8 mouse cellular contexts compared by ENCODE assay signal in the genomic region with DNA sequence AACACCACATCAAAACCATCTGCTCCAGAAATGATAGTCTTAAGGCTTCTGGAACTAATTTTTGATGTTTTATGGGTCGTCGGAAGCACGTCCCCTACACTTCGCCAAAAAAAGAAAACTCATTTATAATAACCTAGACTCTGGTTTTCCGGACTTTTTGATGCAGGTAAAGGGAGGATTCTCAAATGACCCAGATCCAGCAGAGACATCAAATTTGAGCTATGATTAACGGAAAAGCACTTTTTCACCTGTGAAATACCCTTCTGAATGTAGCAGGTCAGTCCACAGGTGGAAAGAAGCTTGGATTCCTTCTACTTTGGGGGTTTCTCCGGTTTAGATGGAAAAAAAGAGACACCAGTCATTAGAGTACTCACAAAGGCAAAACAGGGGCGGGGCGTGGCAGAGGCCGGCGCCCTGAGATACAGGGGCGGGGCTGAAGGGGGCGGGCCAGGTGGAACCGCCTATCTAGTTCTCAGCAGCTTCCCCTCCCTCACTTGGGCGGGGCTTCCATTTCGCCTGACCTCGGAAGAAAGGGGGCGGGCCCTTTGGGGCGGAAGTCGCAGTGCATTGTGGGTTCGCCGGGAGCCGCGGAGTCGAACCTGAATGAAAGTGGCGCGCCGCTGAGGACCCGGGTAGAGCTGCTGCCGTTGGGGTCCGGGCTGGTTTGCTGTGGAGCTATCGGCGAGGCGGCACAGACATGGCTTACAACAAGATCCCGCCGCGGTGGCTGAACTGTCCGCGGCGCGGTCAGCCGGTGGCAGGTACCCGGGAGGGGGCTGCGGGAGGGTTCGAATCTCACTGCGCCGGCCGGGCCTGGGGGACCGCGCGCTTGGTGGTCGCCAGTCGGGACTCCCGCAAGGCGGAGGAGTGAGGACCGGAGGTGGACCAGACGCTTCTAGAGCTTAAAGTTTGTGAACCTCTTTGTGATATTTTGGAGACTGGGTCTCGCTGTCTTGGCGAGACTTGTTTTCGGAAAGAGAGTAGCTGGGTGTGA. TPM values are rescaled to one million over a fixed set of nuclear protein-coding genes. Genes with fewer than 3 reads are reported as not detected.
DNase-seq lines count a peak whose midpoint lies in the region; ATAC-seq and TF ChIP-seq lines count a peak whose summit lies in the region.

A gene (plus strand): TSS at position 548 of the 994 bp plus-strand sequence.

- H3K36me3 ChIP-seq in hindbrain, postnatal 0 days (ENCODE audit: insufficient read depth, low read length), result no peaks in the 10 kb centered on the region

- peak within 1 kb of the TSS; percentile 85 for H3K4me2 ChIP-seq in hindbrain, postnatal 0 days (ENCODE audit: low read depth, low read length)

- peaks cover 4% of the 10 kb centered on the region; the same call in 1 of the 2 replicates for H3K4me1 ChIP-seq in hindbrain, postnatal 0 days (ENCODE audit: insufficient read depth, low read length)

- no peaks in the 10 kb centered on the region for H3K9me3 ChIP-seq in hindbrain, postnatal 0 days (ENCODE audit: low read length)

- intact Hi-C loops in gastrocnemius, adult 2 months (cut with DNase I), result loop anchor here (10.0 kb wide), 1 partner anchor 695 kb away; a partner anchor contains a TSS
- intact Hi-C loops in left cerebral cortex, adult 2 months (cut with DNase I), result no loop called here

- peak within 1 kb of the TSS; percentile 51 for H3K9ac ChIP-seq in hindbrain, postnatal 0 days (replicated peaks; ENCODE audit: low read length)

- H3K4me3 ChIP-seq in gastrocnemius, adult 2 months, result peak within 1 kb of the TSS; percentile 97
- peak within 1 kb of the TSS; percentile 53 for H3K4me3 ChIP-seq in hindbrain, postnatal 0 days (ENCODE audit: low read length)
- peak within 1 kb of the TSS; percentile 80 for H3K4me3 ChIP-seq in left cerebral cortex, adult 2 months

- H3K27ac ChIP-seq in gastrocnemius, adult 2 months, result peak within 1 kb of the TSS; percentile 90
- H3K27ac ChIP-seq in hindbrain, postnatal 0 days, result peak within 1 kb of the TSS; percentile 11
- H3K27ac ChIP-seq in left cerebral cortex, adult 2 months, result peak within 1 kb of the TSS; percentile 40; the same call in 1 of the 2 replicates

- 4% methylated on average over 57 of the region's 60 CpGs for WGBS in hindbrain, postnatal 0 days

- peak; percentile 99 for DNase-seq in ZHBTc4 (ENCODE audit: low read depth, low spot score)
- peak; percentile 98 for DNase-seq in gastrocnemius, adult 2 months
- peak; percentile 97 for DNase-seq in hindbrain, postnatal 0 days (ENCODE audit: low spot score)
- DNase-seq in left cerebral cortex, adult 2 months (ENCODE audit: extremely low spot score in 1 of 2, low spot score in 2 of 2), result peak; percentile 93 to 94
- DNase-seq in right cerebral cortex, adult 2 months (ENCODE audit: low spot score in 2 of 2), result peak; percentile 95
- peak; percentile 96 for DNase-seq in urinary bladder, postnatal 14 days (ENCODE audit: low spot score)

- no peak for TF ChIP-seq CTCF in gastrocnemius, adult 2 months (IDR thresholded peaks at IDR 0.05)
- TF ChIP-seq CTCF in hindbrain, postnatal 0 days (IDR thresholded peaks at IDR 0.05; ENCODE audit: low read depth), result peak; percentile 8; the same call in 1 of the 2 replicates
- no peak; the same call in 1 of the 2 replicates for TF ChIP-seq CTCF in left cerebral cortex, adult 2 months (IDR thresholded peaks at IDR 0.05)

- no peaks in the 10 kb centered on the region for H3K27me3 ChIP-seq in hindbrain, postnatal 0 days (ENCODE audit: insufficient read depth, low read length)

- ATAC-seq in common myeloid progenitor, adult 5-6 weeks (replicated peaks; ENCODE audit: low read depth, poor library complexity, severe bottlenecking), result peak; percentile 97
- peak; percentile 95 for ATAC-seq in hindbrain, postnatal 0 days
- ATAC-seq in megakaryocyte, adult 5-6 weeks (ENCODE audit: poor library complexity, severe bottlenecking), result peak; percentile 99

RNA-seq across cellular contexts. Expression of the gene that starts here (rescaled TPM):
- total RNA-seq in common myeloid progenitor, adult 5-6 weeks (2017), result 29.5 and 46.5 TPM in 2 replicates
- total RNA-seq in gastrocnemius, adult 2 months (2021), result 10 to 100 TPM in 1 of 2 experiments, 1 to 10 TPM in 1; 7.1 to 10.0 TPM
- 11.3 and 12.8 TPM in 2 replicates for total RNA-seq in hindbrain, postnatal 0 days (2014; rRNA removed)
- polyA plus RNA-seq in hindbrain, postnatal 0 days (2015; fragmentation: Nextera tagmentation; extraction: Ambion mirVana), result 13.5 and 15.0 TPM in 2 replicates
- 10 to 100 TPM; 27.3 to 29.2 TPM for total RNA-seq in left cerebral cortex, adult 2 months (2021)
- 20.2 and 26.4 TPM in 2 replicates for total RNA-seq in megakaryocyte, adult 5-6 weeks (2015)
- 29.9 and 37.1 TPM in 2 replicates for total RNA-seq in megakaryocyte, adult 5-6 weeks (2017)

Comparison
In these comparisons a context has a peak if more than half of its experiments do, and no peak if none do; other contexts are left out.
1. Peak in every context shown above with its lines: DNase-seq, ATAC-seq, H3K4me3 ChIP-seq and H3K27ac ChIP-seq.
2. H3K27ac ChIP-seq: peak in every context shown above with its lines; median percentile 90 in gastrocnemius, adult 2 months; 40 in left cerebral cortex, adult 2 months; 11 in hindbrain, postnatal 0 days.